Mouse (Mus musculus): Measurements from ENCODE around the gene Map4. TPM values are rescaled to one million over a fixed set of nuclear protein-coding genes. Genes with fewer than 3 reads are reported as not detected.

Gene Map4
- total RNA-seq (2021), result 100 to 1,000 TPM; 578 to 579 TPM
- long read RNA-seq, experiment 1, full-length matches to known transcripts, result 175 of 366 reads
- long read RNA-seq, experiment 1, partial matches to known transcripts, result 55 of 366 reads
- long read RNA-seq, experiment 1, other reads (novel, unspliced or antisense), result 136 of 366 reads
- long read RNA-seq, experiment 2, full-length matches to known transcripts, result 222 of 508 reads
- long read RNA-seq, experiment 2, partial matches to known transcripts, result 69 of 508 reads
- long read RNA-seq, experiment 2, other reads (novel, unspliced or antisense), result 217 of 508 reads

- Histone ChIP-seq H3K4me3 (peak within 1 kb of the TSS; percentile 85), H3K27ac (peak within 1 kb of the TSS; percentile 93)
- peak; percentile 98 to 99 for DNase-seq (ENCODE audit: low spot score in 2 of 2)
- peak; percentile 62 for TF ChIP-seq CTCF (conservative IDR thresholded peaks at IDR 0.05)
Measured at GRCm38 (mm10) chr9:109931257-109932171, at the start of gene Map4. Map4 (plus strand) TSS chr9:109931460.

GRCm38 (mm10) chr9:109886259-109886658, 45.0 kb upstream of the Map4 start:
- TF ChIP-seq CTCF (conservative IDR thresholded peaks at IDR 0.05), result no peak
- DNase-seq (ENCODE audit: low spot score in 2 of 2), result no peak
- H3K4me3 ChIP-seq, result no peak overlapping the region
- no peak overlapping the region for H3K27ac ChIP-seq

GRCm38 (mm10) chr9:109887321-109887720, 43.9 kb upstream of the Map4 start:
- TF ChIP-seq CTCF (conservative IDR thresholded peaks at IDR 0.05), result no peak
- no peak overlapping the region for H3K4me3 ChIP-seq
- no peak overlapping the region for H3K27ac ChIP-seq
- DNase-seq (ENCODE audit: low spot score in 2 of 2), result no peak

GRCm38 (mm10) chr9:109891501-109891900, 39.8 kb upstream of the Map4 start:
- H3K27ac ChIP-seq, result no peak overlapping the region
- no peak for DNase-seq (ENCODE audit: low spot score in 2 of 2)
- no peak for TF ChIP-seq CTCF (conservative IDR thresholded peaks at IDR 0.05)
- H3K4me3 ChIP-seq, result no peak overlapping the region

- Histone ChIP-seq H3K4me3 (no peak overlapping the region), H3K27ac (no peak overlapping the region)
- peak; percentile 92 for TF ChIP-seq CTCF (conservative IDR thresholded peaks at IDR 0.05)
Measured at GRCm38 (mm10) chr9:109892651-109893250, 38.5 kb upstream of the Map4 start.

GRCm38 (mm10) chr9:109894413-109895090, 36.7 kb upstream of the Map4 start:
- peak; percentile 91 for TF ChIP-seq CTCF (conservative IDR thresholded peaks at IDR 0.05)
- DNase-seq (ENCODE audit: low spot score in 2 of 2), result peak; percentile 77 to 81
- Histone ChIP-seq H3K4me3 (no peak overlapping the region), H3K27ac (peak overlapping the region; percentile 29; the same call in 1 of the 2 replicates)

More at GRCm38 (mm10) chr9:109892651-109893250, 38.5 kb upstream of the Map4 start:
- DNase-seq (ENCODE audit: low spot score in 2 of 2), result peak; percentile 61 to 81

- no peak for DNase-seq (ENCODE audit: low spot score in 2 of 2)
- no peak for TF ChIP-seq CTCF (conservative IDR thresholded peaks at IDR 0.05)
- Histone ChIP-seq H3K27ac (no peak overlapping the region; the same call in 1 of the 2 replicates), H3K4me3 (no peak overlapping the region)
Measured at GRCm38 (mm10) chr9:109895593-109895992, 35.7 kb upstream of the Map4 start.

GRCm38 (mm10) chr9:109896253-109897150, 34.8 kb upstream of the Map4 start:
- no peak overlapping the region for H3K4me3 ChIP-seq
- no peak for TF ChIP-seq CTCF (conservative IDR thresholded peaks at IDR 0.05)
- DNase-seq (ENCODE audit: low spot score in 2 of 2), result no peak
- H3K27ac ChIP-seq, result no peak overlapping the region

GRCm38 (mm10) chr9:109898027-109898426, 33.2 kb upstream of the Map4 start:
- DNase-seq (ENCODE audit: low spot score in 2 of 2), result no peak
- H3K27ac ChIP-seq, result no peak overlapping the region
- no peak overlapping the region for H3K4me3 ChIP-seq
- TF ChIP-seq CTCF (conservative IDR thresholded peaks at IDR 0.05), result no peak

- DNase-seq (ENCODE audit: low spot score in 2 of 2), result no peak
- no peak for TF ChIP-seq CTCF (conservative IDR thresholded peaks at IDR 0.05)
- H3K4me3 ChIP-seq, result no peak overlapping the region
- no peak overlapping the region for H3K27ac ChIP-seq
Measured at GRCm38 (mm10) chr9:109899361-109899760, 31.9 kb upstream of the Map4 start.

GRCm38 (mm10) chr9:109899774-109900173, 31.5 kb upstream of the Map4 start:
- Histone ChIP-seq H3K4me3 (no peak overlapping the region), H3K27ac (no peak overlapping the region)
- no peak for DNase-seq (ENCODE audit: low spot score in 2 of 2)
- no peak for TF ChIP-seq CTCF (conservative IDR thresholded peaks at IDR 0.05)

Data from layer of hippocampus, adult 2 months (tissue).